Mouse (Mus musculus) bone marrow, adult 2 months (tissue): Measurements from ENCODE around the gene Aebp2. TPM values are rescaled to one million over a fixed set of nuclear protein-coding genes. Genes with fewer than 3 reads are reported as not detected.
"Not testable (repeated sequence)": the region's sequence is repeated elsewhere in the genome, so short reads cannot be mapped to it uniquely, and the experiment has no call there.

Experiments used
- H3K27ac ChIP-seq: fragments of 200-500 bp; 2 replicates; pipeline ENCODE4 v1.5.1; 2012; ENCODE audit warnings: low read depth, mild to moderate bottlenecking, control low read depth, inconsistent platforms, low read length; ENCODE audit not compliant: control insufficient read depth, poor library complexity, insufficient read depth
- H3K4me1 ChIP-seq: fragments of 200-500 bp; 2 replicates; pipeline ENCODE4 v1.6.1; 2011; ENCODE audit warnings: low read length; ENCODE audit not compliant: control insufficient read depth, insufficient read depth
- H3K4me3 ChIP-seq: fragments of 200-500 bp; replicated peaks from 2 replicates; pipeline ENCODE3; 2011; ENCODE audit warnings: mild to moderate bottlenecking, low read depth, low read length, control low read depth; ENCODE audit not compliant: control insufficient read depth
- CTCF ChIP-seq: fragments of 200-500 bp; IDR thresholded peaks from 2 replicates; pipeline ENCODE4 v1.5.1; 2011; ENCODE audit warnings: low read length, control low read depth; ENCODE audit not compliant: control insufficient read depth, insufficient read depth
- POLR2A ChIP-seq: fragments of 200-500 bp; IDR thresholded peaks from 2 replicates; pipeline ENCODE4 v1.6.1; 2011; ENCODE audit warnings: low read depth, mild to moderate bottlenecking, control low read depth, low read length, borderline replicate concordance; ENCODE audit not compliant: control insufficient read depth
- WGBS: fragments of 180-500 bp; shearing (Covaris S2); methylation state at CpG from one replicate; pipeline ENCODE4 v1.1.7; 2018; 5-methylcytosine and 5-hydroxymethylcytosine counted together
- polyA plus RNA-seq: library from polyadenylated mRNA; stranded (reverse); fragments of >200 nt; gene quantifications from 2 replicates; pipeline ENCODE4 v1.2.4, GENCODE M21; 2011; ENCODE audit warnings: low replicate concordance; ENCODE audit not compliant: missing spikeins, insufficient read depth, insufficient read length

Aebp2 gene
- polyA plus RNA-seq, 1 experiment = 12.2 TPM

- Histone ChIP-seq H3K4me3 (no peak overlapping the region), H3K27ac (no peak overlapping the region), H3K4me1 (no peaks in the 10 kb centered on the region)
- TF ChIP-seq POLR2A (no peak), CTCF (no peak)
- WGBS = 74% methylated on average over 5 of the region's 5 CpGs
Measured at GRCm38 (mm10) chr6:140591331-140591730, 31.1 kb upstream of the Aebp2 start.

GRCm38 (mm10) chr6:140592713-140593112 is 29.8 kb upstream of the Aebp2 start:
- Histone ChIP-seq H3K4me3 (no peak overlapping the region), H3K4me1 (no peaks in the 10 kb centered on the region), H3K27ac (no peak overlapping the region)
- 88% methylated on average over 8 of the region's 8 CpGs for WGBS
- no peak for TF ChIP-seq CTCF
- TF ChIP-seq POLR2A = no peak

DNA sequence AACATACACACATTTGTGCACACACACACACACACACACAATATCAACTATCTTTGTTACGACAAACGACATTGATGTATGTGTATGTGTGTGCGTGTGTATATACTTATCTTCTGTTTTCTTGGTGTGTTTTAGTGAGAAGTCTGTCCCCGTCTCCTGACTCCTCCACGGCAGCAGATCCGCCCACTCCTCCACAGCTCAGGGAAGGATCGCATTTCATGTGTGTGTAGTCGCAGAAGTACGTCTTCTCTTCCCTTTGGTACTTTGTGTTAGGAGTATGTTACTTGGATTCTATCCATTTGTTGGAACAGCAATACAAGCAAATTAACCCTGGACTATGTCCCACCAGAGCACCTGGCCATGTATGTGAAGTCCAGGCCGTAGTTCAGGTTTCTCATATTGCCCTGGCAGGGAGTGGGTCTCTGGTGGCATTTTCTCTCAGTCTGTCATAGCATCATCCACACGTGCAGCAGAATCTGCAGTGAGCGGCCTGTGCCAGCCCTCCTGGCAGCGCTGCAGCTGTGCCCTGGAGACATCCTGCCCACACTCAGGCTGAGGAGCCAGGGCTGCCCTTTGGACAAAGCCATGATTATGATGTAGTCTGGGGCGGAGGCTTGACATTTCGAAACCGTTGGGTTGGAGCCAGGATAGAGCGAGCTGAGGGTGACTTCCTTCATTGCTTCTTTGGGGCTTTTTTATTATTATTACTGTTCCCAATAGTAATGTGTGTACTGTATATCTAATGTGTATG is 28.9 kb upstream of the Aebp2 start:
- 72% methylated on average over 17 of the region's 17 CpGs for whole genome bisulfite sequencing
- no peak overlapping the region for H3K4me3 ChIP-seq
- no peak for TF ChIP-seq CTCF
- no peak for TF ChIP-seq POLR2A
- H3K4me1 ChIP-seq = no peaks in the 10 kb centered on the region
- H3K27ac ChIP-seq = no peak overlapping the region

DNA sequence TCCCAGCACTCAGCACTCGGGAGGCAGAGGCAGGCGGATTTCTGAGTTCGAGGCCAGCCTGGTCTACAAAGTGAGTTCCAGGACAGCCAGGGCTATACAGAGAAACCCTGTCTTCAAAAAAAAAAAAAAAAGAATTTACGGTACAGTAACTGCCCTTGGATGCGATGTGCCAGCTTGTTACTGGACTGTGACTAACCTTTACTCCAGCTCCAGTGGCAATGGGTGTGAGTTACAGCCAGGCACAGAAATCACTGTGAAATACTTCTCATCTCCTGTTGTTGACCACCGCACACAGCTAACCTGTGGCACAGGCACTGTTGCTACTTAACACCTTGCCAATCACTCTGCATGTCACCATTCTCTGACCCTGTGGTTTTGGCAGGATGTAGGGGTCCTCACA is 26.9 kb upstream of the Aebp2 start:
- not testable (repeated sequence) for H3K4me1 ChIP-seq, H3K4me3 ChIP-seq, H3K27ac ChIP-seq
- WGBS = 80% methylated on average over 6 of the region's 6 CpGs

DNA sequence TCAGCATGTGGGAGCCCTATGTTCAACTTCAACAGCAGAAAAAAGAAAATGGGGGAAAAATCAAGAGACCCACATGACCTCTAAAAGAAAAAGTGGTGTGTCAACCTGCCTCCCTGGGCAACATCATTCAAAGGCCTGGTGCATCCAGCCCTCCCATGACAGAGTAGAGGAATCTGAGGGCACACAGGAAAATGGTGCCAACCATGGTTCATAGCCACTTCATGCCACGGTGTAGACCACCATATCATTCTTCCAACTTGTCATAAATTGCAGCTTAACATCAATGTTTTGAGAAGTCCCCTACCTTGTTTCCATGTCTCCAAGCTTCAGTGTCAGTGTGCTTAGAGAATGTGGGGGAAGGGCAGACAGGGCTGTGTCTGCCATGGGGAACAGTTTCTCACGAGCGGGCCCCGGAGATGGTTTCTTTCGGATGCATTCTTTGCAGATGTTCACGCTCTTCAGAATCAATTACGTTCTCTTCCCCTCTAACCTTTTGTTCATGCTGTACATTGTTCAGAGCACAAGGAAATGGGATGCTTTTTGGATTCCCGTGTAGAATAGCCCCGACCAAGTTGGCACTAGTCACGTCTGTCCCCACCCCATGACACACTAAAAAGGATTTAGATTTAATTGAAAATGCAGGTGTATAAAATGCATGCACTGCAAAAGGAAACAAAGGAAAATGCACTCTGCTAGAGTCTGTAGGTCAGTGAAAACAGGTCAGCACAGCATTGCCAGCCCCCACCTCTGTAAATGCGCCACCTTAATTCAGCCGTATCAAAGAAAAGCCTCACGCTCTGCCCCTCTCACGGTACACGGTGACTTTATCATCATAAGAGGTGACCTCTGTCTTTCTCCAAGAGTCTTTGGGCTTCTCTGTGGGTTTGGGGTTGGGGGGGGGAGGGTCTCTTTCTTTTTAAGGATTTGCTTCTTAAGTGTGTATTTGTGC is 24.8 kb upstream of the Aebp2 start:
- WGBS = 91% methylated on average over 15 of the region's 15 CpGs
- TF ChIP-seq CTCF (no peak), POLR2A (no peak)
- H3K4me3 ChIP-seq = no peak overlapping the region
- H3K4me1 ChIP-seq = no peaks in the 10 kb centered on the region
- H3K27ac ChIP-seq = no peak overlapping the region

DNA sequence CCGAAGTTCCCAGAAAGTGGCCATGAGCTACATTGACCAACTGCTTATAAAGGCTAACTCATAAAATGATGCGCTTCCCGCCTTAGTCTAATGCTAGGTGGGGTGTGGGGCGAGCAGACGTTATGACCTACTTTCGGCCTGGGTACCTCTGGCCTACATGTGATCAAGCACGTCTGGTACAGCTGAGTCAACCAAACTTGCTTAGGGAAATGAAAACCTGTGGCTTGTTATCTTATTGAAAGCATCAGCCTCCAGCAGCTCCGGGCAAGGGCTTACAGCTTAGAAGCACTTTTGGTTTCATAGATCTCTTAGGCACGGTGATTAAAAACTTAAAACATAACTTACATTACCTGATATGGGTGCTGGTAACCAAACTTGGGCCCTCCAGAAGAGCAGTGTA is 23.9 kb upstream of the Aebp2 start:
- no peak overlapping the region for H3K27ac ChIP-seq
- WGBS = 72% methylated on average over 9 of the region's 9 CpGs
- H3K4me3 ChIP-seq = no peak overlapping the region
- TF ChIP-seq POLR2A (no peak), CTCF (no peak)
- H3K4me1 ChIP-seq = no peaks in the 10 kb centered on the region

GRCm38 (mm10) chr6:140599337-140599736 is 23.1 kb upstream of the Aebp2 start:
- H3K4me3 ChIP-seq = no peak overlapping the region
- TF ChIP-seq CTCF (no peak), POLR2A (no peak)
- H3K27ac ChIP-seq = no peak overlapping the region
- H3K4me1 ChIP-seq = no peaks in the 10 kb centered on the region
- WGBS = 89% methylated on average over 5 of the region's 5 CpGs

GRCm38 (mm10) chr6:140600671-140601070 is 21.8 kb upstream of the Aebp2 start:
- WGBS = 87% methylated on average over 8 of the region's 8 CpGs
- not testable (repeated sequence) for H3K27ac ChIP-seq, H3K4me3 ChIP-seq, H3K4me1 ChIP-seq
